Mouse (Mus musculus) midbrain, embryonic 11.5 days (tissue): Measurements from ENCODE around the gene 4930426L09Rik. TPM values are rescaled to one million over a fixed set of nuclear protein-coding genes. Genes with fewer than 3 reads are reported as not detected.

Experiments
- ATAC-seq: fragments of 200-750 bp; cut with Nextera tagmentation; 2 replicates; pipeline ENCODE4 v1.8.0; 2017; ENCODE audit warnings: moderate TSS enrichment, moderate library complexity; ENCODE audit not compliant: low FRiP score
- DNase-seq: peaks from one replicate; pipeline ENCODE4 v3.0.0; 2015; ENCODE audit warnings: low spot score; ENCODE audit errors: missing footprints
- H3K27ac ChIP-seq: fragments of 300-500 bp; sonication (generic); 2 replicates; pipeline ENCODE4 v1.5.1; 2014; ENCODE audit warnings: low read depth, low read length
- H3K27me3 ChIP-seq: fragments of 300-500 bp; sonication (generic); 2 replicates; pipeline ENCODE4 v1.6.1; 2014; ENCODE audit warnings: mild to moderate bottlenecking, low read length, moderate library complexity, mixed read lengths; ENCODE audit not compliant: control insufficient read depth, insufficient read depth
- H3K36me3 ChIP-seq: fragments of 300-500 bp; sonication (generic); 2 replicates; pipeline ENCODE4 v1.6.1; 2014; ENCODE audit warnings: mild to moderate bottlenecking, low read length, moderate library complexity, mixed read lengths; ENCODE audit not compliant: control insufficient read depth, insufficient read depth
- H3K4me1 ChIP-seq: fragments of 300-500 bp; sonication (generic); 2 replicates; pipeline ENCODE4 v1.6.1; 2014; ENCODE audit warnings: low read length; ENCODE audit not compliant: control insufficient read depth, insufficient read depth
- H3K4me2 ChIP-seq: fragments of 300-500 bp; sonication (generic); 2 replicates; pipeline ENCODE4 v1.6.1; 2014; ENCODE audit warnings: mild to moderate bottlenecking, moderate library complexity
- H3K4me3 ChIP-seq: fragments of 300-500 bp; sonication (generic); 2 replicates; pipeline ENCODE4 v1.5.1; 2014; ENCODE audit warnings: low read depth, low read length
- H3K9ac ChIP-seq: fragments of 300-500 bp; sonication (generic); 2 replicates; pipeline ENCODE4 v1.6.1; 2014; ENCODE audit warnings: low read length
- H3K9me3 ChIP-seq: fragments of 300-500 bp; sonication (generic); 2 replicates; pipeline ENCODE4 v1.6.1; 2016; ENCODE audit warnings: low read length; ENCODE audit not compliant: control insufficient read depth
- WGBS: fragments of 180-500 bp; shearing (Covaris S2); extraction: QIAGEN DNeasy Blood & Tissue Kit; methylation state at CpG from one replicate; pipeline ENCODE4 v1.1.7; 2014; 5-methylcytosine and 5-hydroxymethylcytosine counted together
- polyA plus RNA-seq: library from polyadenylated mRNA; unstranded; fragments of >200 nt; fragmentation: Nextera tagmentation; extraction: Ambion mirVana; gene quantifications from 2 replicates; pipeline ENCODE4 v1.2.1, GENCODE M21; 2014

Gene 4930426L09Rik
- polyA plus RNA-seq, 1 experiment from 2014 or later, result 0.38 TPM

- Histone ChIP-seq H3K9ac (no peak overlapping the region), H3K36me3 (no peaks in the 10 kb centered on the region), H3K27me3 (no peaks in the 10 kb centered on the region), H3K4me1 (no peaks in the 10 kb centered on the region), H3K9me3 (no peaks in the 10 kb centered on the region), H3K4me2 (no peak overlapping the region), H3K27ac (no peak overlapping the region), H3K4me3 (no peak overlapping the region)
- DNase-seq, result no peak
- no peak for ATAC-seq
- 83% methylated on average over 4 of the region's 4 CpGs for WGBS
Measured at GRCm38 (mm10) chr2:18979046-18979445, 19.1 kb upstream of the 4930426L09Rik start.

- no peaks in the 10 kb centered on the region for H3K36me3 ChIP-seq
- H3K9ac ChIP-seq, result no peak overlapping the region
- H3K4me1 ChIP-seq, result no peaks in the 10 kb centered on the region
- H3K27me3 ChIP-seq, result no peaks in the 10 kb centered on the region
- H3K9me3 ChIP-seq, result no peaks in the 10 kb centered on the region
- H3K4me2 ChIP-seq, result no peak overlapping the region
- ATAC-seq, result no peak
- no peak overlapping the region for H3K27ac ChIP-seq
- WGBS, result 90% methylated on average over 7 of the region's 7 CpGs
- no peak overlapping the region for H3K4me3 ChIP-seq
- DNase-seq, result no peak
Measured at GRCm38 (mm10) chr2:18979675-18980074, 18.5 kb upstream of the 4930426L09Rik start.

GRCm38 (mm10) chr2:18982581-18982980, 15.6 kb upstream of the 4930426L09Rik start:
- no peak overlapping the region for H3K4me3 ChIP-seq
- H3K36me3 ChIP-seq, result no peaks in the 10 kb centered on the region
- no peak overlapping the region for H3K27ac ChIP-seq
- H3K4me1 ChIP-seq, result no peaks in the 10 kb centered on the region
- no peak overlapping the region for H3K9ac ChIP-seq
- H3K9me3 ChIP-seq, result no peaks in the 10 kb centered on the region
- no peaks in the 10 kb centered on the region for H3K27me3 ChIP-seq
- DNase-seq (no peak), ATAC-seq (no peak)
- no peak overlapping the region for H3K4me2 ChIP-seq
- WGBS, result 87% methylated on average over 6 of the region's 6 CpGs

- H3K4me2 ChIP-seq, result no peak overlapping the region
- no peak for DNase-seq
- no peak overlapping the region for H3K27ac ChIP-seq
- H3K4me3 ChIP-seq, result no peak overlapping the region
- no peaks in the 10 kb centered on the region for H3K27me3 ChIP-seq
- H3K9me3 ChIP-seq, result no peaks in the 10 kb centered on the region
- no peak for ATAC-seq
- H3K36me3 ChIP-seq, result no peaks in the 10 kb centered on the region
- no peak overlapping the region for H3K9ac ChIP-seq
- no peaks in the 10 kb centered on the region for H3K4me1 ChIP-seq
Measured at GRCm38 (mm10) chr2:18983546-18983945, 14.6 kb upstream of the 4930426L09Rik start.

GRCm38 (mm10) chr2:18984095-18984847, 13.9 kb upstream of the 4930426L09Rik start:
- DNase-seq (no peak), ATAC-seq (no peak)
- no peak overlapping the region for H3K4me3 ChIP-seq
- no peak overlapping the region for H3K27ac ChIP-seq
- H3K9ac ChIP-seq, result no peak overlapping the region
- 96% methylated on average over 15 of the region's 15 CpGs for WGBS
- H3K27me3 ChIP-seq, result no peaks in the 10 kb centered on the region
- H3K36me3 ChIP-seq, result no peaks in the 10 kb centered on the region
- H3K4me1 ChIP-seq, result no peaks in the 10 kb centered on the region
- H3K9me3 ChIP-seq, result no peaks in the 10 kb centered on the region
- H3K4me2 ChIP-seq, result no peak overlapping the region

- Histone ChIP-seq H3K9ac (no peak overlapping the region), H3K4me3 (no peak overlapping the region), H3K27ac (no peak overlapping the region), H3K4me2 (no peak overlapping the region), H3K36me3 (no peaks in the 10 kb centered on the region), H3K4me1 (no peaks in the 10 kb centered on the region), H3K27me3 (no peaks in the 10 kb centered on the region), H3K9me3 (no peaks in the 10 kb centered on the region)
- ATAC-seq (no peak), DNase-seq (no peak)
- WGBS, result 91% methylated on average over 3 of the region's 3 CpGs
Measured at GRCm38 (mm10) chr2:18985506-18985905, 12.6 kb upstream of the 4930426L09Rik start.

GRCm38 (mm10) chr2:18988885-18989284, 9.3 kb upstream of the 4930426L09Rik start:
- Histone ChIP-seq H3K4me1 (no peaks in the 10 kb centered on the region), H3K9ac (no peak overlapping the region), H3K4me2 (no peak overlapping the region), H3K36me3 (no peaks in the 10 kb centered on the region), H3K4me3 (no peak overlapping the region), H3K9me3 (no peaks in the 10 kb centered on the region; the same call in 1 of the 2 replicates), H3K27ac (no peak overlapping the region), H3K27me3 (no peaks in the 10 kb centered on the region)
- 88% methylated on average over 3 of the region's 3 CpGs for WGBS
- DNase-seq (no peak), ATAC-seq (no peak)

- DNase-seq (no peak), ATAC-seq (no peak)
- Histone ChIP-seq H3K4me3 (no peak overlapping the region), H3K27ac (no peak overlapping the region), H3K4me1 (peaks cover 7% of the 10 kb centered on the region), H3K4me2 (no peak overlapping the region), H3K9ac (no peak overlapping the region), H3K36me3 (no peaks in the 10 kb centered on the region), H3K27me3 (no peaks in the 10 kb centered on the region), H3K9me3 (no peaks in the 10 kb centered on the region; the same call in 1 of the 2 replicates)
- 87% methylated on average over 7 of the region's 7 CpGs for WGBS
Measured at GRCm38 (mm10) chr2:18992512-18993510, 5.3 kb upstream of the 4930426L09Rik start.
